Mouse (Mus musculus): ENCODE results near the gene Limd1.
A peak's percentile ranks its signal among the peaks of the same experiment; 100 is the strongest.

Gene Limd1

DNA sequence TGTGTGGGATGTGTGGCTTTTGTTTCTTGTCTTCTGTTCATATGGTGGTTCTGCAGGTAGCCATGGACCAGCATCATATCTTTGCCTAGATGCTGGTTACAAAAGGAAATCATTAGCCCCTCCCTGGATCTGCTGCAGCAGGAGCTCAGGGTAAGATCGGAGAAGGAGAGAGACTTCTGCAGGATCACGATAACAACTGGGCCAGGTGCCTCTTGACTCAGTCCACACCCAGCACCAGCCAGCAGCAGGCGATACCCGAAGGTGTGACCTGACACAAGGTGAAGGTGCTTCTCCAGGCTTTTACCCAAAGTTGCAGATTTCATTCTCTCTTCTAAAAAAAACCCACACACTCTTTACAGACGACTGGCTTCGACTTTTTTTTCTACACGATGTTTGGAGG is 2.6 kb downstream of the Limd1 start:
- DNase-seq (ENCODE audit: low spot score in 2 of 2): no peak

DNA sequence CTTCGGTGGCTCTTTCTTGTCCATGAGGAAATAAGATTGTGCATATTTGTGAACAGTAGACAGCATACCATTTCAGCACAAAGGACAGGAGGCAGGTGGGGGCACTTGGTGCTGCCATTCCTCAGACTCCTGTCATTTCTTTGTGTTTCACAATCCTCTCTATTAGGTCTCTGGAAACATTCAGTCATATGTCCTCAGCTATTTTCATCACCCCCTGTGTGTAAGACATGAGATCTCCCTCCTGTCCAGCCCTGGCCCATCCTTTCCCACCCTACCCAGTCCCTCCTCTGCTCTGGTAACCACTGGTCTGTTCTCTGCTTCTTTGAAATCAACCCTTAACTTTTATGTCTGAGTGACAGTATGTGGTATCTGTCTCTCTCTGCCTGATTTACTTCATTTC is 5.1 kb downstream of the Limd1 start:
- DNase-seq (ENCODE audit: low spot score in 2 of 2): no peak

DNA sequence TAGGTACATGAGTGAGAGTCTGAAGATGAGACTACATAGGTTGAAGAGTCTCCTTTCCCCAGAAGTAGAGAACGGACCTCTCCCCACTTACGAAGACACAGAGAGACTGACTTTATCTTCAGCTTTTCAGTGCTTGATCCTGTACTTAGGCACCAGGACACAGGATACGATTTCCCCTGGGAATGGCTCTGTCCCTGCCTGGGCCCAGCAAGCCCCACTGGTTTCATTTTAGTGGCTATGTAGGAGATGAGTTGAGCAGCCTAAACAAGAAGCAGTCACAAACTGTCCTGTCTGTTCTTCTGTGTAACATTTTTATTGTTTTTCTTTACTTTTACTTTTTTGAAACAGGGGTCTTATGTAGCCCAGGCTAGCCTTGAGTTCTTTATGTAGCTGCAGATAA is 6.3 kb downstream of the Limd1 start:
- no peak for DNase-seq (ENCODE audit: low spot score in 2 of 2)

DNA sequence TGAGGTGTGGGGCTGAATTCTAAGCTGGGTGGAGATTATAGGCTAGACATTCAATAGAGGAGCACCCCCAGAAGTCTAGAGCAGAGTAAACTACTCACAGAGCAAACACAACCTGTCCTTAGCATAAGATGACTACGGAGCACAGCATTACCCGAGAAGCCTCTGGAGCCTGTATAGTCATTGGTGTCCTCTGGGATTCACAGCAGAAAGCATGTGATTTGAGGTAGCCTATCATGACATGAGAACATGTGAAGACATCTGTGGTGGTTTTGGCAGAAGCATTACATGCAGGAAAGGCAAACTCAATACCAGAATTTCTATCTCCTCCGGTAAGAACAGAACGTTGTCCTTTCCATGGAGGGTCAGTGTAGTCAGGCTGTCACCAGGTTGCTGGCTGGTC is 7.1 kb downstream of the Limd1 start:
- DNase-seq (ENCODE audit: low spot score in 2 of 2): no peak

DNA sequence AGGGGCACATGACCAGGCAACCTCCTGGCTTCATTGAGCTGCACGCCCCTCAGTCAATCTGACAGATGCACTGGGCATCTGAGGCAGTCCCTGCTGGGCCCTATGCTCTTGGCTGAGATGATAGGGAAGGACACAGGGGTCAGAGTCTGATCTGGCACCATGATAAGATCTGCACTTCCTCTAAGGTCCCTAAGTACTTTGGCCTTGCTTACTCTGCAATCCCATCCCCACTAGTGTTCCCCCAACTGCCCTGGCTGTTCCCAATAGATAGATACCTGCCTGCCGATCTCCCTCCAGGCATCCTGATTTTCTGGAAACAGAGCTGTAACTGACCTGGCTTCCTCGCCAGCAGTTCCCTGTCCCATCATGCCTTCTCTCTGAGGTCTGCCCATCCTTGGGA is 8.1 kb downstream of the Limd1 start:
- no peak for DNase-seq (ENCODE audit: low spot score in 2 of 2)

DNA sequence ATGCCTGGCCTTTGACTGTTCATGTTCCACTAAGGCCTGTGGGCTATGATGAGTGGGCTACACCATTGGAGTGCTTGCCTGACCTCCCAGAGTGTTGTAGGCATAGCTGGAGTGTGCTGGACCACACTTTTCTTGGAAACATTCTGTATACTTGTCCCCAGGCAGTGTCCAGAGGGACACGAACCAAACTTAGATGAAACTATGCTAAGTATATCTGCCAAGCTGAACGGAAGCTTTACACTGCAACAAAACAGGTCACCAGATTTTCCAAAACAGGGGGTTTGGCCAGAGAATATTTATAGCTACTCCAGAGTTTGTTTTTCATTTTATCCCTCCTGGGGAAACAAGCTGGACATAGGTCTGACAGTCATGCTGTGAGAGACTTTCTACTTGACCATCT is 10.6 kb downstream of the Limd1 start:
- no peak for DNase-seq (ENCODE audit: low spot score in 2 of 2)

DNA sequence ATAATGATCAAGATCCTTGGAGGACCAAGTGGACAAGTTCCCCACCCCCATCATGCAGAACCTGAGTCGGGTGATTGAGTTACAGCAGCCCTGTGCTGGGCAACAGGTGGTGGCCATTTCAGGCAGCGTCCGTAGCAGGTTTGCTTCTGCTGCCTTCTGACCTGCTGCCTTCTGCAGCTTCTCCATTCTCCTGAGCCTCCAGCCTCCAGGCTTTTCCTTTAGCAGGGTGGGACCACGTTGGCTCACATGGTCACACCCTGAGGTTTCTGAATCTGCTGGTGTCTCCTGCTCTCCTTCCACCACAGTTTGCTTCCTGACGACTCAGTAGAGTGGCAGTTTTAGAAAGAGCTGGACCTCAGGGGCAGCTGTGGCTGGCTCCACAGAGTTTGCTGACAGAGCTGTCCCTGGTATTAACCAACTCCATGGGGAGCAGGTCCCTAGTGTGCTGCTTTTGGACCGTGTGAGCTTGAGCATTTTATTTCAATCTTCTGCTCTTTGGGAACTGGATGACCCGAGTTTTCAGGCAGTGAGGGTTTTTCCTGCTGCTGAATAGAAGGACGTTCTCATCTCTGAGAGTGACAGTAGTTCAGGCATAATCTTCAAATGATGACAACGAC is 11.3 kb downstream of the Limd1 start:
- DNase-seq (ENCODE audit: low spot score in 2 of 2): no peak

DNA sequence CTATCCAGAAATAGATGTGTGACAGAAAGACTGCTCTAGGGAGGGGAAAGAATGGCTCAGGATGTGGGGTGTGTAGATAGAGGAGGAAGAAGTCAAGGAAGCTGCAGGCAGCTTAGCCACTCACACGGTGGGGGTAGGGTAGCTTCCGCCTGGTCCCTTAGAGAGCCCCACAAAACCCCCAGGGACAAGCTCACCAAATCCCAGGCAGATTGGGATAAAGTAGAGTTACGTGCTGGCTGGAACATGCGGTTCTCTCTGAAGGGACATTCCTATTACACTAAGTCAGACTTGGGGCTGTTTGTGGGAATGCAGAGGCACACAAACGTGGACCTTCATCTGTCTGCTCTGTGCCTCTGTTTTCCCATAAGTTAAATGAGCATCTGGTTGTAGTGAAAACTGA is 12.4 kb downstream of the Limd1 start:
- no peak for DNase-seq (ENCODE audit: low spot score in 2 of 2)

DNA sequence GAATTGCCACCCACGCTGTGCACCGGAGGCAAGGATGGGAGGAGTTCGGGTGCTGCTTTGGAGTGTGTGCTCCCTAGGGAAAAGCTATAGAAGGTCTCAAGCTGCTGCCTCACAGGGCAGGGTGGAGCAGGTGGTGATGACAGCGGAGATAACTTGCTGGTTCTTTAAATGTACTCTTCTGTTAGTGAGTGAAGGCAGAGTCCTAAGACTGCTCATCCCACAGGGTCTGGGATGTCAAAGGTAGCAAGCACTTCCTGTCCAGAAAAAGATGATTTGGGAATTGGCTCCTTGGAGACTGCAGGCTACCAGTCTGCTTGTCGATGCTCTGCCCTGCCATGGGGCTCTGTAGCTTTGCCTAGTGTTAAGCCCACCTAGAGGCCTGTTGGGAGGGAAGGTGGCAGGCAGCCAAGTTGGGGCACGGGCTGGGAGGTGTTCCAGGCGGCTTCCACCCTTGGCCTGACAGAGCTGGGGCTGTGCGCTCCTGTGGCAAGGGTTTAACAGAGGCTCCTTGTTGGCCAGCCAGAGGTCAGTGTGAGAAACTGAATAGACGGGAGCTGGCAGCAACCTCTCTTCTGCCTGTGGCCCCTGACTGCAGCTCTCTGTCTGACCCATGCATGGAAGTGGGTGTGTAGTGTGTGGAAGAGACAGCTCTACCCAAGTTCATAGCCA is 13.5 kb downstream of the Limd1 start:
- no peak for DNase-seq (ENCODE audit: low spot score in 2 of 2)

DNA sequence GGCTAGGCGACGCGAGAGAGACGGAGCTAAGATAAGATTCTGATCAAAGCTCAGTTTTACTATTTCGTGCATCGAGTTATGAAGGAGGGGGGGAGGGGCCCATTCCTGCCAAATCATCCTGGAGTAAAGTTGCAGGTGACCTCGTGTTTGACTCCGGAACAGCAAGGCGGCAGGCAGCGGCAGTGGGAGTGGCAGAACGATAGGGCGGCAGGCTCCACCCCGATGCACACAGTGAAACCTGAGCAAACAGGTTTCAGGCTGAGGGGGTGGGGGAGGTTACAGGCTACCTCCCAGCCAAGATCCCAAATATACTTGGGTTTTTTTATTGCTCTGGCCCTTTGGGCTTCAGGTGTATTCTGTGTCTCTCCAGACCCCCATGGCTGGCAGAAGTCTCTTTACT is 18.2 kb downstream of the Limd1 start:
- no peak for DNase-seq (ENCODE audit: low spot score in 2 of 2)

DNA sequence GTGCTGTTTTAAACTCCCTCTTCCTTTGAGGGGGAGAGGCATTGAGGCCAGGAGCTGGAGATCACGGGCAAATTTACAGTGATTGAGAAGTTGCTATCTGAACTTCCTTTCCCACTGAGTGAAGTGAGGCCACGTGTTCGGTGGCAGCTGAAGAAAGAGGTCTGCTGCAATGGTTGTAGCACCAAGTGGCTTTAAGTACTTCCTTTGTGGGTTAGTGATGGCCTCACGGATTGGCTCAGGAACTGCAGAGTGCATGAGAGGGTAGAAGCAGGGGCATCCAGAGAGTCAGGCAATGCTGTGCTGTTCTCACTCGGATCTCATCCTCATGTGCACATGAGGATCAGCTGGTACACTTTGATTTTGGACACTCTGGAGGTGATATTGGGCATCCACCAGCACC is 19.4 kb downstream of the Limd1 start:
- peak; percentile 12 to 21 for DNase-seq (ENCODE audit: low spot score in 2 of 2)

DNA sequence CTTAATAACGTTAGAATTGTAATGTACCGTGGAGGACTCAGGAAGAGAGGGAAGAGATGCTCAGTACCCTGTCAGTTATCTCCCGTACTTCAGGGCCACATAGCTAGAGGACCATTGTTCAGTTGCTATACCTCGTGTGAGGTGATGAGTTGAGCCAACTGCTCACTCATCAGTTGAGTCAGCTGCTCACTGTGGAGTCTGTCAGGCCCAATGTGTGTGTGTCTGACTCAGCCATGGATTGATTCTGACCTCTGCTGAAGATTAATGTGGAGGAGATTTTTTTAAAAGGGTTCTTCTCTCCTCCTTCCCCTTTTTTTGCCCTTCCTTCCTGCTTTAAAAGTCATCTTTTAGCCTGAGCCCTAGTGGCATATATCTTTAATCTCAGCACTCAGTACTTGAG is 22.0 kb downstream of the Limd1 start:
- no peak for DNase-seq (ENCODE audit: low spot score in 2 of 2)

DNA sequence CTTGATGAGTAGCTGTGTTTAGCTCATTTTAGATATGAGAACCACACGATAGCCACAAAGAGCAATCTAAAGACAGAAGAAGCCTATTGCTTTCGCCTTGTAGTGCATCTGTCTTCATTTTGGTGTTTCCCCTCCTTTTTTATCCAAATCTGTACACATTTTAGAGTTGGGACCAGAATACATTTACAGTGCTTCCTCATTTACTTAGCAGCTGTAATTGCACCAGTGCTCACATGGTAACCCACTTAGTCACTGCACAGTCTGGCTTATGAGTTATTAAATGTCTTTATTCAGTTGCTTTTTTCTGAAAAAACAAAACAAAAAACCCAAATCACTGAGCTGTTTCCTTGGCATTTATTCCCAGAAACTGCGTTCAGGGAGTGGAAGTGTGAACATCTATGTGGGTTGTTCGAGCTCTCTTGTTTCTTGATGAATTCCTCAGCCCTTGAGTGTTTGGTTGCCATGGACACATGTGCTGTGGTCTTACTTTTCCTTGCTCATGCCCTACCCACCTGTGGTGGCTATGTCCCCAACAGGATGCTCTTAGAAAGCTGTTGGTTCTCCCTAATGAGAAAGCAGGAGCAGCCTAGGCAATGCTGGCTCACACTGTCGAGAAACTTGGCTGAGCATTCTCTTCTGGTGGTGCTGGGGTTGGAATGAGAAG is 24.8 kb downstream of the Limd1 start:
- DNase-seq (ENCODE audit: low spot score in 2 of 2): no peak

DNA sequence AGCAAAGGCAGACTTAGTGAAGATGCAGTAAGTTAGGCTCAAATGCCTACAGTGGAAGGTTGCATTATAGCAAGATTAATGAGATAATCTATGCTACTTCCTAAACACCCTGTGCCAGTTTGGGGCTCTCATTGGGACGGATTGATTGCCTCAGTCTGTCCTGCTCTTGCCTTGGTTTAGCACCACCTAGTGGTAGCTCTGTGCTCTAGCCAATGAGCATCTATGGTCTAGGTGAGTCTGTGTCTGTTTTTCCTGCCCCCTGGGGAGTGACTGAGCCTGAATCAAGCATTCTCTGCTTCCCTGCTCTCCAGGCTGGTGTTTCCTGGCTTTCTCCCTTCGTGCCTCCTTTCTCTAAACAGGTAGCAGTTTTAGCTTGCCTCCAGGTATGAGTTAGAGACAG is 25.8 kb downstream of the Limd1 start:
- peak; percentile 56 to 79 for DNase-seq (ENCODE audit: low spot score in 2 of 2)

DNA sequence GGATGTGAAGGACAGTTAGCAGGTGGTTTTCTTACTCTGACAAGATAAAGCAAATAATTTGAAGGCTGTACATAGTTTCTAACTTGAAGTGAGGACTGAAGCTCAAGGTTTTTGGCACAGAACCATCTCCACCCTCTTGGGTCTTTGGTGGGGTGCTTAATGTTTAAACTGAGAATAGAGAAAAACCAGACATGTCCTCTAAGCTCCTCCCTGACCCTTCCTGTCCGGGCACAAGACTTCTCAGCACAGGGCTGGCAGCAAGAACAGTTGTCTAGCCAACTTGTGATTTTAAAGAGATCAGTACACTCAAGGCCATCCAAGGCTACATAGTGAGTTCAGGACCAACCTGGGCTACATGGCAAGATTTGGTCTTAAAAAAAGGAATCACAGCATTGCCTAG is 27.1 kb downstream of the Limd1 start:
- DNase-seq (ENCODE audit: low spot score in 2 of 2): no peak

DNA sequence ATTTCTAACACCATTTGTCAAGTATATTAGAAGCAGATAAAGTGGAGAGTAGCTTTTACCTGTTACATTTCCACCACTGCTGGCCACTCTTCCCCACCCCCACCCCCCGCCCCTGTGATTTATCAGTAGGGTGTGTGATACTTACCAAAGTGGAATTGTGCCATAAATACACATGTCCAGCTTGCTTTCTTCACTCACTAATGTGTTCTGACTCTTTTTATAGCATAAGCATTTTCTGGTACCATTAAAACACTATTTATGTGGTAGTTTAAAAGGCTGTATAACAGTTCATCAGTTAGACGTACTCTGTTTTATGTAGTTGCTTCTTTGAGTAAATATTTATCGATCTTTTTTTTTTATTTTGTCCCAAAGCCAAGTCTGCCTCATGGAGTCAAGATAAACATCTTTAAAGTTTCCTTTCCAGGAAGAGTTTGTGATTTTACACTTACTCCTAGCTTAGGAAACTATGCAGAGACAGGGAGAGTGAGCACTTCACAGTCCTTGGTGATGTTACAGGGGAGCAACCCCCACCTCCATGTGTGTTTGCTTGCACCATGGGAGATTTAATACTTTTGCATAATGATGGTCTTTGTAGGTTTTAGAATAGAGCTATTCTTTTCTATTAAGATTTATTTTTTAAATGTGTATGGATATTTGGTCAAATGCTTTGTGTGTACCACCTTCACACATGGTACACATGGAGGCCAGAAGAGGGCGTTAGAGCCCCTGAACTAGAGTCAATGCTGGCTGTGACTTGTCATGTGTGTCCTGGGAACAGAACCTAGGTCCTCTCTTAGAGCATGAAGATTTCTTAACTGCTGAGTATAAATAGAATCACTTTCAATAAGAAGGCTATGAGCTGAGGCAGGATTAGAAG is 28.0 kb downstream of the Limd1 start:
- no peak for DNase-seq (ENCODE audit: low spot score in 2 of 2)

DNA sequence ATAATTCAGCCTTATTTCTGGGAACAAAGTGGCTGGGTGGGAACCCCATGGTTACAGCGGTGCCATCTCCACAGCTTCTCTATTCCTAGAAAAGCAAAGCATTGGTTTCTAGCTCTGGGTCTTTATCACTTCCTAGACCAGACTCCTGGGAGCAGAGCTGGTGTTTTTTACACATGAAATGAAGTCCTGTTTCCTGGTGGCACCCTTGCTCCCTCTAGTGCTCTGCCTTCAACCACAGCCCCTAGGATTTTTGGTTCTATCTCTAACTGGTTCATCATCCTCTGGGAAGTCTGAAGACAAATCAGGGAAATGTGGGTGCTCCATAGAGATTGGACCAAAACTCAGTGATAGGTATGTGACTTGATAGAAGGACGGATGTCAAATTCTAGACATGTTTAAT is 28.9 kb downstream of the Limd1 start:
- no peak for DNase-seq (ENCODE audit: low spot score in 2 of 2)

DNA sequence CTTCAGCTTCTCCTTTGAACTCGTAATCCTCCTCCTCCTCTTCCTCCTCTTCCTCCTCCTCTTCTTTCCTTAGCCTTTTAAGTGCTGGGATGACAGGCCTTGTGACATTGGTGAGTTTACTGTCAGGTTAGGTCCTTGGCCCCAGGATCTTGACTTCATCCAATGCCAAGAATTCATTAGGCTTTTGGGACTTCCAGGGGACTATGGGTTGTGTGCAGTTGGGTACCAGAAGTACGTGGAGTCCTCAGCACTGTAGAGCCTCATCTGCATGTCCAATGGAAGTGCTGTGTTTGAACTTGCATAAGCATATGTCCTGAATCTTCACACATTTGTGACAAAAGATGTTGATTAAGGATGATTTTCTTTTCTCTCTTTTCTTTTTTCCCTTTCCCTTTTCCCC is 30.5 kb downstream of the Limd1 start:
- DNase-seq (ENCODE audit: low spot score in 2 of 2): no peak

DNA sequence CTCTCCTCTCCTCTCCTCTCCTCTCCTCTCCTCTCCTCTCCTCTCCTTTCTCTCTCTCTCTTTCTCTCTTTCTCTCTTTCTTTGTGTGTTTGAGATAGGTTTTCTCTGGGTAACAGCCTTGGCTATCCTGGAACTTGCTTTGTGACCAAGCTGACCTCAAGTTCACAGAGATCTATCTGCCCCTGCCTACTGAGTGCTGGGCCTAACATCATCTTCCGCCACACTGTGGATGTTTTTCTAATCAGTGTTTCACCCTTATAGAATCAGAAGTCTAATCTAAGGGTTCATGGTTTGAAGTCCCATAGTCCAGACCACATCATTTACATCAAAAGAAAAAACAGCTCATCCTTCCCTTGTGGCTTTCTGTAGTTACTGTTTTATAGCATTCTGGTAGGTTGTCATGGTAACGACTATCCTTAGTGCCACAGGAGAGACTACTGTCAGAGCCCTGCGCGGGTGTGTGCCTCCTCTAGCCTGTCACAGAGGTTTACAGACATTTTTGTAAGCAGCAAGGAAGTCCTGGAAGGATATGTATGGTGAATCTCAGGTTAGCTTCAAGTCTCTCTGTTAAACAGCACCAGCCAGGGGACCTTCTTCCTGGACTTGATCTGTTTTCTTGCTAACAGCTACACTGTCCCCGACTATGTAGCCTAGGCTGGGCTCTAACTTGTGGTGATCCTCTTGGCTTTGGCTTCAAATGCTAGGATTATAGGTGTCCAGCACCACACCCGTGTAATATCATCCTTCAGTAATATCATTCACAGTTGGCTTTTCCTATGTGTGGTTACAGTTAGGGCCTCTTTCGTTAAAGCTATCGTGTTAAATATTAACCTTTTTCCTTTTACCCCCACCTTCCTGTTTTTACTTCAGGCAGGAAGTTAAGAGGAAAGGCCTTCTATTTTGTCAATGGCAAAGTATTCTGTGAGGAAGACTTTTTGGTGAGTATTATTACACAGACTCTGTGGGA is 31.4 kb downstream of the Limd1 start:
- DNase-seq (ENCODE audit: low spot score in 2 of 2): no peak

DNA sequence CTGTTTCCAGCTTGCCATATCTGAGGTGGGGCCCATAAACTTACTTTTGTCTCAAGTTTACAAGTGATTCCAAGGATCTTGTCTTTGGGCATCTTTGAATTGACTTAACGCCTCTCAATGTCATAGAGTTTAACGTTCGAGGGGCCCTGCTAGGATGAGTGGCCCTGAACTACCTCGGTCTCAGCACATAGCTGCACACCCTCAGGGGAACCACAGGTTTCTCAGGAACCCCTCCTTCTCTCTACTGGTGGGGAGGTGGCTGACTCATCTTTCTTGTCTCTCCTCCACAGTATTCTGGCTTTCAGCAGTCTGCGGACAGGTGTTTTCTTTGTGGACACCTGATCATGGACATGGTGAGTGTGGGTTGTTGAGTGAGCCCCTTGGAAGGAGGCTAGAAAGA is 32.4 kb downstream of the Limd1 start:
- no peak for DNase-seq (ENCODE audit: low spot score in 2 of 2)

DNA sequence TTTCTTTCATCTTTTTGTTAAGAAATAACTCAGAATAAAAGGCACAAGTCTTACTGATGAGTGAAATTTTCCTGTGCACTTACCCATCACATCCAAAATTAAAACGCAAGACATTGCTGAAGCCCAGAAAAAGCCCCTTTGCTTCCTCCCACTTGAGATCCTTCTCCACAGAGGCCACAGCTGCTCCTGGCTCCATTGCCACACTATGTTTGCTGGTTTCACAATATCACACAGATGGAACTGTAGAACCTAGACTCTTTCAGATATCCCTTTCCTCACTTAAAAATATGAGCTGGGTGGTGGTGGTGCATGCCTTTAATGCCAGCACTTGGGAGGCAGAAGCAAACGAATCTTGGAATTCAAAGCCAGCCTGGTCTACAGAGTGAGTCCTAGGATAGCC is 34.0 kb downstream of the Limd1 start:
- DNase-seq (ENCODE audit: low spot score in 2 of 2): no peak
